Comparison of ENCODE assay signal across 8 mouse cellular contexts in the genomic region with DNA sequence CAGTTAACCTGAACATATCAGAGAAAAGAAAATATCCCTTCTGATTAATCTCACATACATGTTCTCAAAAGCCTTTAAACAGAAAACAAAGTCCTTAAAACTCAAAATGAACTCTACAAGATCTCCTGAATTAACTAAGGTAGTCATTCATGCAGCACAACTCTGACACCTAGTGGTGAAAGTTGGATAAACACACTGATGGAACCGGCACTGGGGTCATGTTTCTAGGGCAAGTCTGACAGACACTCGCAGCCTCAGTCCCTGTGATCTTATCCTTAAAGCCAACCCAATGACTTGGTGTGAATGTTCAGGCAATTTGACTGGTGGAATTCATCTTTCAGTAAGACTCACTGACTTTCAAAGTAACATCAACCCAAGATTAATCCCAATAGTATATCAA. TPM values are rescaled to one million over a fixed set of nuclear protein-coding genes. Genes with fewer than 3 reads are reported as not detected.
DNase-seq lines count a peak whose midpoint lies in the region; ATAC-seq lines count a peak whose summit lies in the region.

No protein-coding gene starts in this region.

- H3K9ac ChIP-seq in kidney, embryonic 14.5 days (ENCODE audit: low read depth, low read length) = no peak overlapping the region

- no peaks in the 10 kb centered on the region for H3K9me3 ChIP-seq in kidney, embryonic 14.5 days (ENCODE audit: control insufficient read depth, low read length)

- peak; percentile 52 for DNase-seq in kidney, adult 11 months
- DNase-seq in adrenal gland, postnatal 25 days = peak; percentile 30
- peak; percentile 81 to 89 for DNase-seq in heart, postnatal 10 days
- DNase-seq in layer of hippocampus, adult 9-11 months = peak; percentile 9
- DNase-seq in spleen, postnatal 10 days (ENCODE audit: low spot score in 2 of 2) = peak; percentile 12 to 49

- H3K36me3 ChIP-seq in kidney, embryonic 14.5 days (ENCODE audit: control insufficient read depth, insufficient read depth, low read length) = no peaks in the 10 kb centered on the region

- H3K27me3 ChIP-seq in kidney, embryonic 14.5 days (ENCODE audit: control insufficient read depth, insufficient read depth, low read length) = no peaks in the 10 kb centered on the region

- H3K4me3 ChIP-seq in kidney, embryonic 14.5 days (ENCODE audit: low read length) = no peak overlapping the region

- H3K4me1 ChIP-seq in kidney, embryonic 14.5 days (ENCODE audit: control insufficient read depth, insufficient read depth, low read length) = no peaks in the 10 kb centered on the region

- no peak overlapping the region for H3K27ac ChIP-seq in kidney, embryonic 14.5 days (ENCODE audit: low read depth, low read length)

- WGBS in kidney, embryonic 14.5 days = 0% methylated on average over 2 of the region's 2 CpGs

- ATAC-seq in kidney, embryonic 14.5 days (ENCODE audit: low FRiP score, low TSS enrichment) = no peak; the same call in 1 of the 2 replicates
- ATAC-seq in erythroid progenitor cell, adult 5-6 weeks (replicated peaks; ENCODE audit: low FRiP score, poor library complexity, severe bottlenecking) = 0 out of 2 replicates have a peak, but pooled peaks have one; percentile 57
- peak; percentile 98 for ATAC-seq in megakaryocyte progenitor cell, adult 5-6 weeks (replicated peaks; ENCODE audit: poor library complexity)

- H3K4me2 ChIP-seq in kidney, embryonic 14.5 days (replicated peaks; ENCODE audit: low read depth, low read length) = no peak overlapping the region

- intact Hi-C loops in heart, postnatal 10 days (cut with DNase I) = loop anchor here (5.0 to 10.0 kb wide), 2 partner anchors 304 to 1251 kb away; no protein-coding TSS in a partner anchor

RNA-seq across cellular contexts. Expression of gene Filip1, which starts 13.4 kb away (rescaled TPM):
- polyA plus RNA-seq in kidney, embryonic 14.5 days (2014; fragmentation: Nextera tagmentation; extraction: Ambion mirVana) = 1.9 and 4.5 TPM in 2 replicates
- total RNA-seq in adrenal gland, postnatal 25 days (2021) = 108 and 113 TPM in 2 replicates
- not detected in 2 replicates for total RNA-seq in erythroid progenitor cell, adult 5-6 weeks (2015; ENCODE audit: low replicate concordance)
- total RNA-seq in erythroid progenitor cell, adult 5-6 weeks (2017; ENCODE audit: low replicate concordance) = not detected in 2 replicates
- total RNA-seq in heart, postnatal 10 days (2021) = 100 to 1,000 TPM; 129 to 143 TPM
- 0.66 and 1.3 TPM in 2 replicates for total RNA-seq in megakaryocyte progenitor cell, adult 5-6 weeks (2015)
- 0.58 and 2.3 TPM in 2 replicates for total RNA-seq in megakaryocyte progenitor cell, adult 5-6 weeks (2017)

RNA-seq across cellular contexts. Expression of gene Senp6, which starts 40.7 kb away (rescaled TPM):
- polyA plus RNA-seq in kidney, embryonic 14.5 days (2014; fragmentation: Nextera tagmentation; extraction: Ambion mirVana) = 73.5 and 82.3 TPM in 2 replicates
- total RNA-seq in adrenal gland, postnatal 25 days (2021) = 118 and 122 TPM in 2 replicates
- 94.3 and 125 TPM in 2 replicates for total RNA-seq in erythroid progenitor cell, adult 5-6 weeks (2015; ENCODE audit: low replicate concordance)
- total RNA-seq in erythroid progenitor cell, adult 5-6 weeks (2017; ENCODE audit: low replicate concordance) = 45.7 and 52.6 TPM in 2 replicates
- total RNA-seq in heart, postnatal 10 days (2021) = 10 to 100 TPM; 87.9 to 91.3 TPM
- total RNA-seq in megakaryocyte progenitor cell, adult 5-6 weeks (2015) = 164 and 192 TPM in 2 replicates
- total RNA-seq in megakaryocyte progenitor cell, adult 5-6 weeks (2017) = 114 and 150 TPM in 2 replicates

Comparison
In these comparisons a context has a peak if more than half of its experiments do, and no peak if none do; other contexts are left out.
1. DNase-seq: peak in every context shown above with its lines; median percentile 85 in heart, postnatal 10 days; 52 in kidney, adult 11 months; 30 in spleen, postnatal 10 days; 30 in adrenal gland, postnatal 25 days; 9 in layer of hippocampus, adult 9-11 months.
2. RNA of gene Filip1, which starts 13.4 kb away (total RNA-seq): 129 to 143 TPM in heart, postnatal 10 days and 108 to 113 TPM in adrenal gland, postnatal 25 days; 0.58 to 2.3 TPM in megakaryocyte progenitor cell, adult 5-6 weeks and not detected in erythroid progenitor cell, adult 5-6 weeks; every median in the first group is over 10 times any median in the second.